Mouse (Mus musculus) limb, embryonic 15.5 days (tissue): ENCODE results near the gene Adam19. TPM values are rescaled to one million over a fixed set of nuclear protein-coding genes. Genes with fewer than 3 reads are reported as not detected.
A peak's percentile ranks its signal among the peaks of the same experiment; 100 is the strongest.

Experiments
- ATAC-seq: fragments of 200-750 bp; cut with Nextera tagmentation; 2 replicates; pipeline ENCODE4 v1.8.0; 2017; ENCODE audit warnings: low read depth, moderate TSS enrichment; ENCODE audit not compliant: insufficient number of reproducible peaks, low FRiP score, low TSS enrichment
- H3K27ac ChIP-seq: fragments of 300-500 bp; sonication (generic); 2 replicates; pipeline ENCODE4 v1.5.1; 2015; ENCODE audit warnings: moderate library complexity, mild to moderate bottlenecking, inconsistent platforms
- H3K27me3 ChIP-seq: fragments of 300-500 bp; sonication (generic); 2 replicates; pipeline ENCODE4 v1.6.1; 2015; ENCODE audit warnings: inconsistent platforms
- H3K36me3 ChIP-seq: fragments of 300-500 bp; sonication (generic); 2 replicates; pipeline ENCODE4 v1.6.1; 2015; ENCODE audit warnings: inconsistent platforms
- H3K4me1 ChIP-seq: fragments of 300-500 bp; sonication (generic); 2 replicates; pipeline ENCODE4 v1.6.1; 2015; ENCODE audit warnings: inconsistent platforms
- H3K4me2 ChIP-seq: fragments of 300-500 bp; sonication (generic); 2 replicates; pipeline ENCODE4 v1.6.1; 2015; ENCODE audit warnings: mild to moderate bottlenecking, inconsistent platforms
- H3K4me3 ChIP-seq: fragments of 300-500 bp; sonication (generic); 2 replicates; pipeline ENCODE4 v1.5.1; 2015; ENCODE audit warnings: mild to moderate bottlenecking, inconsistent platforms
- H3K9ac ChIP-seq: fragments of 300-500 bp; sonication (generic); 2 replicates; pipeline ENCODE4 v1.6.1; 2015; ENCODE audit warnings: inconsistent platforms
- H3K9me3 ChIP-seq: fragments of 300-500 bp; sonication (generic); 2 replicates; pipeline ENCODE4 v1.6.1; 2016; ENCODE audit warnings: inconsistent platforms
- WGBS: fragments of 180-500 bp; shearing (Covaris S2); methylation state at CpG from one replicate; pipeline ENCODE4 v1.1.7; 2015; 5-methylcytosine and 5-hydroxymethylcytosine counted together
- polyA plus RNA-seq: library from polyadenylated mRNA; unstranded; fragments of >200 nt; fragmentation: Nextera tagmentation; extraction: Ambion mirVana; gene quantifications from 2 replicates; pipeline ENCODE4 v1.2.1, GENCODE M21; 2015

Adam19 gene
- polyA plus RNA-seq, 1 experiment from 2014 or later: 12.2 TPM

GRCm38 (mm10) chr11:46115411-46116173 lies 59.8 kb downstream of the Adam19 start:
- no peak overlapping the region for H3K27ac ChIP-seq
- H3K4me1 ChIP-seq: peaks cover 19% of the 10 kb centered on the region
- H3K9me3 ChIP-seq: no peaks in the 10 kb centered on the region
- H3K27me3 ChIP-seq: no peaks in the 10 kb centered on the region
- H3K9ac ChIP-seq: no peak overlapping the region
- no peak overlapping the region for H3K4me2 ChIP-seq
- no peak overlapping the region for H3K4me3 ChIP-seq
- no peak for ATAC-seq
- H3K36me3 ChIP-seq: peaks cover 7% of the 10 kb centered on the region
- 71% methylated on average over 9 of the region's 9 CpGs for WGBS

- no peak overlapping the region for H3K4me2 ChIP-seq
- no peak for ATAC-seq
- no peak overlapping the region for H3K4me3 ChIP-seq
- no peaks in the 10 kb centered on the region for H3K27me3 ChIP-seq
- 68% methylated on average over 2 of the region's 2 CpGs for WGBS
- H3K9me3 ChIP-seq: no peaks in the 10 kb centered on the region
- peaks cover 19% of the 10 kb centered on the region for H3K4me1 ChIP-seq
- H3K9ac ChIP-seq: no peak overlapping the region
- H3K27ac ChIP-seq: no peak overlapping the region
- peaks cover 7% of the 10 kb centered on the region for H3K36me3 ChIP-seq
These were observed 60.7 kb downstream of the Adam19 start for GRCm38 (mm10) chr11:46116510-46116909.

- H3K4me1 ChIP-seq: peaks cover 19% of the 10 kb centered on the region
- no peak overlapping the region for H3K4me2 ChIP-seq
- H3K27me3 ChIP-seq: no peaks in the 10 kb centered on the region
- no peaks in the 10 kb centered on the region for H3K9me3 ChIP-seq
- 9% methylated on average over 4 of the region's 4 CpGs for WGBS
- no peak overlapping the region for H3K4me3 ChIP-seq
- no peak overlapping the region for H3K27ac ChIP-seq
- peaks cover 15% of the 10 kb centered on the region for H3K36me3 ChIP-seq
- ATAC-seq: no peak
- H3K9ac ChIP-seq: no peak overlapping the region
These were observed 63.8 kb downstream of the Adam19 start for GRCm38 (mm10) chr11:46119624-46120023.

DNA sequence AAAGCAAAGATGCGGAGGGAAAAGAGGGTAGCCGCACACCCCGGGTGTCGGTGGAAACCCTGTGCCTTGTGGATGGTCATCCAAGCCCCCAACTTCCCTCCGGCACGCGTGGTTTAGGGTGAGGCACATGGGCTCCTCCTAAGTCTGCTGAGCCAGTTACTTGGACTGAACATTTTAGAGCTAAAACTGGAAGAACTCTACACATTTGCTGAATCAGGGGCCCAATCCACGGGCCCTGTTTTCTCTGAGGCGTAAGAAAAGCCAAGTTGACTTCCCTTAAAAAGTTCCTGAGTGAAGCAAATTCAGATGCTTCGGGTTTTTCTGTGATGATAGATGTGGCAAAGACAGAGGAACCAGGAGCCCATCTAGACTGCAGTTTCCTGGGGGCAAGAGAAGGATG lies 64.3 kb downstream of the Adam19 start:
- WGBS: 78% methylated on average over 10 of the region's 10 CpGs
- Histone ChIP-seq H3K4me2 (no peak overlapping the region), H3K9me3 (no peaks in the 10 kb centered on the region), H3K36me3 (peaks cover 15% of the 10 kb centered on the region), H3K4me1 (peaks cover 19% of the 10 kb centered on the region), H3K27me3 (no peaks in the 10 kb centered on the region), H3K27ac (no peak overlapping the region), H3K9ac (no peak overlapping the region), H3K4me3 (no peak overlapping the region)
- ATAC-seq: no peak

DNA sequence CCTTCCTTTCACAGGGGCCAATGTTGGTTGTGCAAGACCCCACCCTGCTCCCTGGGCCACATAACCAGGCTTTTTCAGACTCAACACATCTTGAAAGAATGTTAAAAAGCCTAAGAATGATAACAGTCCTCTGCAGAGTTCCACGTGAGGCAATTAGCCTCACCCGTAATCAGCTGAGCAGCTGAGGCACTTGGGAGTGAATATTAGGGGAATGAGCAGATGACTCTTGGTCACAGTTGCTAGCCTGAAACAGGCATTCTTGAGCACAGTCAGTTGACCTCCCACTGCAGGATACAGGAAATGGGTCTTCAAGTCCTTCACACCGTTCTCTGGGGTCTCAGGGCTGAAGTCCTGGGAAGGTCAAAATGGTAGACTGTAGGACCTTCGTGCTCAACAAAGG lies 65.9 kb downstream of the Adam19 start:
- WGBS: 81% methylated on average over 4 of the region's 4 CpGs
- no peaks in the 10 kb centered on the region for H3K27me3 ChIP-seq
- H3K4me2 ChIP-seq: no peak overlapping the region
- H3K9me3 ChIP-seq: no peaks in the 10 kb centered on the region
- no peak overlapping the region for H3K4me3 ChIP-seq
- ATAC-seq: no peak
- H3K9ac ChIP-seq: no peak overlapping the region
- H3K27ac ChIP-seq: no peak overlapping the region
- H3K4me1 ChIP-seq: peaks cover 7% of the 10 kb centered on the region; the same call in 1 of the 2 replicates
- peaks cover 15% of the 10 kb centered on the region for H3K36me3 ChIP-seq

DNA sequence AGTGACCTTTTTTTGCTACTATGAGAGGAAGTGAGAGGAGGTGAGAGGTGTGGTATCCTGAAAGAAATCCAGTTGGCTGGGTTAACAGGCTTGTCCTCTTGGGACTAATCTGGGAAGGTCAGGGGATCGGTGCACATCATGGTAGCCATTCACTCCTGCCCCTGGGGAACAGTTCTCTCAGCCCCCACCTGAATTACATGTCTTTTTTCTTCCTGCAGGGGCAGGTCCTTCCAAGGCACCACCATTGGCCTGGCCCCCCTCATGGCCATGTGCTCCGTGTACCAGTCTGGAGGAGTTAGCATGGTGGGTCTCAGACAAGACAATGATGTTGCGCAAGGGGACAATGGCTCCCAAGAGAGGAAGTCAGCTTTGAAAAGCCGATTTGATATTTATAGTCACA lies 67.1 kb downstream of the Adam19 start:
- 84% methylated on average over 4 of the region's 4 CpGs for WGBS
- peaks cover 7% of the 10 kb centered on the region; the same call in 1 of the 2 replicates for H3K4me1 ChIP-seq
- H3K9me3 ChIP-seq: no peaks in the 10 kb centered on the region
- H3K4me2 ChIP-seq: no peak overlapping the region
- ATAC-seq: no peak
- no peaks in the 10 kb centered on the region for H3K27me3 ChIP-seq
- no peak overlapping the region for H3K27ac ChIP-seq
- H3K9ac ChIP-seq: no peak overlapping the region
- H3K4me3 ChIP-seq: no peak overlapping the region
- peaks cover 20% of the 10 kb centered on the region for H3K36me3 ChIP-seq

- WGBS: 90% methylated on average over 8 of the region's 8 CpGs
- H3K27ac ChIP-seq: no peak overlapping the region
- H3K4me3 ChIP-seq: no peak overlapping the region
- H3K27me3 ChIP-seq: no peaks in the 10 kb centered on the region
- H3K4me1 ChIP-seq: peaks cover 7% of the 10 kb centered on the region; the same call in 1 of the 2 replicates
- H3K9ac ChIP-seq: no peak overlapping the region
- H3K36me3 ChIP-seq: peaks cover 24% of the 10 kb centered on the region
- no peak overlapping the region for H3K4me2 ChIP-seq
- no peak for ATAC-seq
- no peaks in the 10 kb centered on the region for H3K9me3 ChIP-seq
These were observed 67.6 kb downstream of the Adam19 start for GRCm38 (mm10) chr11:46123328-46123866.

DNA sequence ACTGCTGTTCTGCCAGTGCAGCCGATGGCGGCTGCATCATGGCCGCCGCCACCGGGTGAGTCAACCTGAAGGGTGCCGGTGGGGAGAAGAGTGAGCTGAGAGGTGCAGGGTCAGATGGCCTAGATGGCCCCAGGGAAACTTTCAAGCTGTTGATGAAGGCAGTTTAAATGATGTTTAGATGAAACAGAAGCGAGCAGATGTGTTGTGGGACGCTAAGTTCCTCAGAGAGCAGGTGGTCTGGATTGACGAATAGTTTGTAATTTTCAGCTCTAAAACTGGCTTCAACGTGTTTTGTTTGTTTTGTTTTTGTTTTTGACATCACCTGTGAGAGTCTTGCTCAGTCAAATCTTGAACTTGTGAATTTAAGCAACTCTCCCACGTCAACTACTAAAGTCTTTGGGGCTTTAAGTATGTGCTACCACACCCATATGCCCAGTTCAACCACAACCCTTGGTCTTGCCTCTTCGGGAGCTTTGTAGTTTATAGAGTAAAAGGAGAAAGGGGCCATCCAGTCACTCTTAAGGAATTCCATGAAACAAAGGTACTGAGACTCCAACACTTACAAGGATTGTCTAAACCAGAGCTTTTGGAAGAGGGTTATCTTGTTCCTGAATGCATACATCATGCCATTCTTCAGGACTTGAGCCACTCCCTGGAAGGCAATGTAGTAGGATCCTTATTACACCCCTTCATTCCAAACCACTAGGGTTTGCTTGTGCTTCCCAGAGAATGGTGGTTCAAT lies 69.5 kb downstream of the Adam19 start:
- H3K27ac ChIP-seq: no peak overlapping the region
- no peak for ATAC-seq
- 89% methylated on average over 12 of the region's 12 CpGs for WGBS
- H3K9ac ChIP-seq: no peak overlapping the region
- no peak overlapping the region for H3K4me3 ChIP-seq
- H3K36me3 ChIP-seq: peaks cover 29% of the 10 kb centered on the region
- no peaks in the 10 kb centered on the region for H3K27me3 ChIP-seq
- no peaks in the 10 kb centered on the region for H3K9me3 ChIP-seq
- no peak overlapping the region for H3K4me2 ChIP-seq
- no peaks in the 10 kb centered on the region for H3K4me1 ChIP-seq

- H3K36me3 ChIP-seq: peaks cover 31% of the 10 kb centered on the region
- 88% methylated on average over 7 of the region's 7 CpGs for WGBS
- H3K4me1 ChIP-seq: no peaks in the 10 kb centered on the region
- no peak overlapping the region for H3K4me2 ChIP-seq
- H3K27ac ChIP-seq: no peak overlapping the region
- ATAC-seq: no peak
- no peak overlapping the region for H3K9ac ChIP-seq
- no peaks in the 10 kb centered on the region for H3K27me3 ChIP-seq
- H3K4me3 ChIP-seq: no peak overlapping the region
- H3K9me3 ChIP-seq: no peaks in the 10 kb centered on the region
These were observed 70.0 kb downstream of the Adam19 start for GRCm38 (mm10) chr11:46125835-46126229.

DNA sequence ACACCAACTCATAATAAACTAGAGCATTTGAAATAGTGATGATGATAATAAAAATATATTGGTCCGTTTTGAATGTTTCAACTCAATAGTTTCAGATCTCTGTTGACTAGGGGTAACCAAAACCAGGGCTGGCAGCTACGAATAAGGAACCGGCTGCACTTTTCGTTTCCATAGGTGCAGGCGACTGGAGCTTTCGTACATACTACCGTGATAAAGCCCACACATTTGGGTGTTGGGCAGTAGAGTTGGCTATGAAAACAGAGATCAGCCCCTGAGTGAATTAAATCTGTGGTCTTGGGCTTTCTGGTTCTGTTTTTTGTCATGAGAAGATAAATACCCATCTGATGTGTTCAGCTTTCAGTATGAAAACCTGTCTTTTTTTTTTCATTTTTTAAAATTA lies 70.5 kb downstream of the Adam19 start:
- H3K4me3 ChIP-seq: no peak overlapping the region
- WGBS: 80% methylated on average over 7 of the region's 7 CpGs
- H3K27me3 ChIP-seq: no peaks in the 10 kb centered on the region
- no peaks in the 10 kb centered on the region for H3K4me1 ChIP-seq
- H3K9me3 ChIP-seq: no peaks in the 10 kb centered on the region
- no peak overlapping the region for H3K4me2 ChIP-seq
- H3K36me3 ChIP-seq: peaks cover 35% of the 10 kb centered on the region
- no peak for ATAC-seq
- H3K9ac ChIP-seq: no peak overlapping the region
- H3K27ac ChIP-seq: no peak overlapping the region

- ATAC-seq: no peak
- H3K36me3 ChIP-seq: peaks cover 41% of the 10 kb centered on the region
- H3K4me2 ChIP-seq: no peak overlapping the region
- H3K9ac ChIP-seq: no peak overlapping the region
- WGBS: 90% methylated on average over 11 of the region's 11 CpGs
- no peaks in the 10 kb centered on the region for H3K9me3 ChIP-seq
- H3K4me1 ChIP-seq: no peaks in the 10 kb centered on the region
- H3K4me3 ChIP-seq: no peak overlapping the region
- H3K27ac ChIP-seq: 0 out of 2 replicates have a peak overlapping the region, but pooled peaks have one; percentile 50
- no peaks in the 10 kb centered on the region for H3K27me3 ChIP-seq
These were observed 71.1 kb downstream of the Adam19 start for GRCm38 (mm10) chr11:46126827-46127410.
